Mouse (Mus musculus): Measurements from ENCODE around the gene Lipt2. TPM values are rescaled to one million over a fixed set of nuclear protein-coding genes. Genes with fewer than 3 reads are reported as not detected.

The Lipt2 gene
- total RNA-seq (2021): 1 to 10 TPM; 4.6 to 5.3 TPM

- intact Hi-C loops (cut with DNase I): loop anchor here (2.0 kb wide), 2 partner anchors 24 to 36 kb away; no protein-coding TSS in a partner anchor
- DNase-seq (ENCODE audit: low spot score): peak; percentile 92
Observed at GRCm38 (mm10) chr7:100159105-100159841, at the start of gene Lipt2. Lipt2 (plus strand) TSS chr7:100159277.

GRCm38 (mm10) chr7:100111506-100111905, 47.6 kb upstream of the Lipt2 start:
- no peak for DNase-seq (ENCODE audit: low spot score)
- intact Hi-C loops (cut with DNase I): no loop called here

GRCm38 (mm10) chr7:100113821-100114220, 45.3 kb upstream of the Lipt2 start:
- no peak for DNase-seq (ENCODE audit: low spot score)
- intact Hi-C loops (cut with DNase I): no loop called here

GRCm38 (mm10) chr7:100114279-100114678, 44.8 kb upstream of the Lipt2 start:
- intact Hi-C loops (cut with DNase I): no loop called here
- no peak for DNase-seq (ENCODE audit: low spot score)

GRCm38 (mm10) chr7:100120791-100121261, 38.3 kb upstream of the Lipt2 start:
- DNase-seq (ENCODE audit: low spot score): no peak
- intact Hi-C loops (cut with DNase I): no loop called here

GRCm38 (mm10) chr7:100121376-100121789, 37.7 kb upstream of the Lipt2 start, which contains the start of gene Pold3:
Pold3 (minus strand) TSS chr7:100121565.
- intact Hi-C loops (cut with DNase I): no loop called here
- DNase-seq (ENCODE audit: low spot score): peak; percentile 94

GRCm38 (mm10) chr7:100123486-100123885, 35.6 kb upstream of the Lipt2 start:
- intact Hi-C loops (cut with DNase I): loop anchor here (2.0 kb wide), 2 partner anchors 35 to 103 kb away; partner anchors contain the start of genes Lipt2 and Pgm2l1
- no peak for DNase-seq (ENCODE audit: low spot score)

- DNase-seq (ENCODE audit: low spot score): no peak
- intact Hi-C loops (cut with DNase I): no loop called here
Observed at GRCm38 (mm10) chr7:100124211-100124610, 34.9 kb upstream of the Lipt2 start.

GRCm38 (mm10) chr7:100125166-100125565, 33.9 kb upstream of the Lipt2 start:
- intact Hi-C loops (cut with DNase I): loop anchor here (1.0 kb wide), 1 partner anchor 63 kb away; no protein-coding TSS in a partner anchor
- DNase-seq (ENCODE audit: low spot score): no peak

GRCm38 (mm10) chr7:100126514-100126913, 32.6 kb upstream of the Lipt2 start:
- intact Hi-C loops (cut with DNase I): no loop called here
- no peak for DNase-seq (ENCODE audit: low spot score)

GRCm38 (mm10) chr7:100128262-100129041, 30.6 kb upstream of the Lipt2 start:
- no peak for DNase-seq (ENCODE audit: low spot score)
- intact Hi-C loops (cut with DNase I): no loop called here

- intact Hi-C loops (cut with DNase I): no loop called here
- DNase-seq (ENCODE audit: low spot score): no peak
Observed at GRCm38 (mm10) chr7:100130592-100130991, 28.5 kb upstream of the Lipt2 start.

GRCm38 (mm10) chr7:100132379-100132778, 26.7 kb upstream of the Lipt2 start:
- intact Hi-C loops (cut with DNase I): no loop called here
- DNase-seq (ENCODE audit: low spot score): no peak

- intact Hi-C loops (cut with DNase I): loop anchor here (5.0 kb wide), 1 partner anchor 40 kb away; the partner anchor contains the start of gene Kcne3
- no peak for DNase-seq (ENCODE audit: low spot score)
Observed at GRCm38 (mm10) chr7:100137038-100137437, 22.0 kb upstream of the Lipt2 start.

GRCm38 (mm10) chr7:100138075-100138474, 21.0 kb upstream of the Lipt2 start:
- DNase-seq (ENCODE audit: low spot score): no peak

GRCm38 (mm10) chr7:100140591-100140990, 18.5 kb upstream of the Lipt2 start:
- intact Hi-C loops (cut with DNase I): no loop called here
- DNase-seq (ENCODE audit: low spot score): no peak

More at GRCm38 (mm10) chr7:100138075-100138474, 21.0 kb upstream of the Lipt2 start:
- intact Hi-C loops (cut with DNase I): loop anchor here (5.0 kb wide), 1 partner anchor 39 kb away; the partner anchor contains the start of gene Kcne3

- intact Hi-C loops (cut with DNase I): no loop called here
- no peak for DNase-seq (ENCODE audit: low spot score)
Observed at GRCm38 (mm10) chr7:100148586-100148985, 10.5 kb upstream of the Lipt2 start.

GRCm38 (mm10) chr7:100150086-100150485, 9.0 kb upstream of the Lipt2 start:
- no peak for DNase-seq (ENCODE audit: low spot score)
- intact Hi-C loops (cut with DNase I): no loop called here

- no peak for DNase-seq (ENCODE audit: low spot score)
- intact Hi-C loops (cut with DNase I): no loop called here
Observed at GRCm38 (mm10) chr7:100150626-100151025, 8.5 kb upstream of the Lipt2 start.

GRCm38 (mm10) chr7:100157669-100158068, 1.4 kb upstream of the Lipt2 start:
- no peak for DNase-seq (ENCODE audit: low spot score)
- intact Hi-C loops (cut with DNase I): loop anchor here (2.0 kb wide), 2 partner anchors 25 to 35 kb away; no protein-coding TSS in a partner anchor
